Mouse (Mus musculus): ENCODE measurements around the gene Phykpl. TPM values are rescaled to one million over a fixed set of nuclear protein-coding genes. Genes with fewer than 3 reads are reported as not detected.

Gene Phykpl
- polyA plus RNA-seq, 1 experiment from 2014 or later, result 12.5 TPM

DNA sequence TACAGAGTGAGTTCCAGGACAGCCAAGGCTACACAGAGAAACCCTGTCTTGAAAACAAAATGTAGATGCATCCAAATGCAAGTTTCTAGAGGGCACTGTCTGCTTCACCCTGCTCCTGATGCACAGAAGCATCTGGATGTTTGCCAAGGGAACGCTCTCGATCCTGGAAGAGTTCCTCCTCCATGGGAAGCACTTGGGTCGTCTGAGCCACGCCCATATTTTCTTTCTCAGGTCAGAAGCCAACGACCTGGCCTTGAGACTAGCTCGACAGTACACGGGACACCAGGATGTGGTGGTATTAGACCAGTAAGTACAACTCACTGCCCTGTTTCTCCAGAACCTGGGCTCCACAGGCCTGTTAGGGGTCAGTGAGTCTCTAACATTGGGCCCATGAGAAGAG is 6.6 kb downstream of the Phykpl start:
- no peak overlapping the region for H3K4me3 ChIP-seq (replicated peaks; ENCODE audit: low read depth, low read length)
- no peak overlapping the region for H3K27ac ChIP-seq (replicated peaks; ENCODE audit: low read depth, low read length)
- H3K4me2 ChIP-seq (ENCODE audit: low read length), result no peak overlapping the region
- 84% methylated on average over 7 of the region's 7 CpGs for WGBS
- H3K27me3 ChIP-seq (ENCODE audit: control insufficient read depth, insufficient read depth, low read length), result no peaks in the 10 kb centered on the region
- no peak overlapping the region for H3K9ac ChIP-seq (replicated peaks; ENCODE audit: low read length)
- no peak for ATAC-seq (ENCODE audit: low FRiP score, low TSS enrichment)
- H3K4me1 ChIP-seq (ENCODE audit: control insufficient read depth, insufficient read depth, low read length), result no peaks in the 10 kb centered on the region
- H3K36me3 ChIP-seq (ENCODE audit: control insufficient read depth, insufficient read depth, low read length), result peaks cover 96% of the 10 kb centered on the region
- H3K9me3 ChIP-seq (ENCODE audit: control insufficient read depth, low read length), result no peaks in the 10 kb centered on the region
- DNase-seq, result no peak

DNA sequence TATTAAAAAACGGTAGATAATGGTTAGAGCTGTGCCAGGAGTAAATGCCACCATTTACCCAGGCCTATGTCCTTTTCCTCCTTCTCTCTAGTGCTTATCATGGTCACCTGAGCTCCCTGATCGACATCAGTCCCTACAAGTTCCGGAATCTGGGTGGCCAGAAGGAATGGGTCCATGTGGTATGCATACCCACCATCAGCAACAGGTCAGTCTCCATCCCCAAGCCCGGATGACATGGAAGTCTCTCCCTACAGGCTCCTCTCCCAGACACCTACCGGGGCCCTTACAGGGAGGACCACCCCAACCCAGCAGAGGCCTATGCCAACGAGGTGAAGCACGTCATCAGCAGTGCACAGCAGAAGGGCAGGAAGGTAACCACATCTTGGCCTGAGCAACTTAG is 7.4 kb downstream of the Phykpl start:
- no peak for ATAC-seq (ENCODE audit: low FRiP score, low TSS enrichment)

DNA sequence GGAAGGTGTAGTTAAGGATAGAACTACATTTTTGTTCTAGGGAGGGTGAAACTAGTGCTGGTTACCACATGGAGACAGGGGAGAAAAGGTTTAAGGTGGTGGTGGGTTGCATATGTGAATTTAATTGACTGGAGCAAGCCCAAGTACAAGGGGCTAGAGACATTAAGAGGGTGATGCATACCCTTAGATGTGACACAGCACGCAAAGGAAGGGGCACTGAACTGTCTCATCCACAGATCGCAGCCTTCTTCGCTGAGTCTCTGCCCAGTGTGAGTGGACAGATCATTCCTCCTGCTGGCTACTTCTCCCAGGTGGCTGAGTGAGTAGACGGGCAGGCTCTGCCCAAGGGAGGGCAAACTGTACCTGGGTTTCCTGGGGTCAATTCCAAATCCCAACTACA is 8.8 kb downstream of the Phykpl start:
- H3K9me3 ChIP-seq (ENCODE audit: control insufficient read depth, low read length), result no peaks in the 10 kb centered on the region
- no peak overlapping the region for H3K9ac ChIP-seq (replicated peaks; ENCODE audit: low read length)
- 98% methylated on average over 4 of the region's 4 CpGs for WGBS
- no peaks in the 10 kb centered on the region for H3K4me1 ChIP-seq (ENCODE audit: control insufficient read depth, insufficient read depth, low read length)
- H3K36me3 ChIP-seq (ENCODE audit: control insufficient read depth, insufficient read depth, low read length), result peaks cover 96% of the 10 kb centered on the region
- no peak overlapping the region for H3K4me2 ChIP-seq (ENCODE audit: low read length)
- DNase-seq, result no peak
- no peak overlapping the region for H3K27ac ChIP-seq (replicated peaks; ENCODE audit: low read depth, low read length)
- no peak overlapping the region for H3K4me3 ChIP-seq (replicated peaks; ENCODE audit: low read depth, low read length)
- H3K27me3 ChIP-seq (ENCODE audit: control insufficient read depth, insufficient read depth, low read length), result no peaks in the 10 kb centered on the region
- ATAC-seq (ENCODE audit: low FRiP score, low TSS enrichment), result no peak

More for the DNA sequence above, 7.4 kb downstream of the Phykpl start:
- no peaks in the 10 kb centered on the region for H3K27me3 ChIP-seq (ENCODE audit: control insufficient read depth, insufficient read depth, low read length)
- WGBS, result 92% methylated on average over 7 of the region's 7 CpGs
- no peaks in the 10 kb centered on the region for H3K4me1 ChIP-seq (ENCODE audit: control insufficient read depth, insufficient read depth, low read length)
- no peak overlapping the region for H3K4me2 ChIP-seq (ENCODE audit: low read length)
- H3K9me3 ChIP-seq (ENCODE audit: control insufficient read depth, low read length), result no peaks in the 10 kb centered on the region
- DNase-seq, result no peak
- H3K9ac ChIP-seq (replicated peaks; ENCODE audit: low read length), result no peak overlapping the region
- H3K36me3 ChIP-seq (ENCODE audit: control insufficient read depth, insufficient read depth, low read length), result peaks cover 96% of the 10 kb centered on the region
- no peak overlapping the region for H3K27ac ChIP-seq (replicated peaks; ENCODE audit: low read depth, low read length)
- H3K4me3 ChIP-seq (replicated peaks; ENCODE audit: low read depth, low read length), result no peak overlapping the region

DNA sequence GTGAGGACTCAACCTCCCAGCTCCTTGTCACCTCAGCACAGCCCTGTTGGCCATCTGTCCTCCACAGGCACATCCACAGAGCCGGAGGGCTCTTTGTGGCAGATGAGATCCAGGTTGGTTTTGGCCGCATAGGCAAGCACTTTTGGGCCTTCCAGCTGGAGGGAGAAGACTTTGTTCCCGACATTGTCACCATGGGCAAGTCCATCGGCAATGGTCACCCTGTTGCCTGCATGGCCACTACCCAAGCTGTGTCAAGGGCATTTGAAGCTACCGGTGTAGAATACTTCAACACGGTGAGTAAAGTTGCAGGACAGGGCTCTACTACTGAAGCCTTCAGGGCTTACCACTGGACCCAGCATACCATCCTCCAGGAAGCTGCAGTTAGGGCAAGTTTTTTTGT is 9.3 kb downstream of the Phykpl start:
- ATAC-seq (ENCODE audit: low FRiP score, low TSS enrichment), result no peak
- no peak overlapping the region for H3K4me2 ChIP-seq (ENCODE audit: low read length)
- H3K36me3 ChIP-seq (ENCODE audit: control insufficient read depth, insufficient read depth, low read length), result peaks cover 96% of the 10 kb centered on the region
- no peaks in the 10 kb centered on the region for H3K27me3 ChIP-seq (ENCODE audit: control insufficient read depth, insufficient read depth, low read length)
- no peak overlapping the region for H3K4me3 ChIP-seq (replicated peaks; ENCODE audit: low read depth, low read length)
- DNase-seq, result no peak
- H3K9ac ChIP-seq (replicated peaks; ENCODE audit: low read length), result no peak overlapping the region
- H3K27ac ChIP-seq (replicated peaks; ENCODE audit: low read depth, low read length), result no peak overlapping the region
- WGBS, result 93% methylated on average over 6 of the region's 6 CpGs
- H3K4me1 ChIP-seq (ENCODE audit: control insufficient read depth, insufficient read depth, low read length), result no peaks in the 10 kb centered on the region
- no peaks in the 10 kb centered on the region for H3K9me3 ChIP-seq (ENCODE audit: control insufficient read depth, low read length)

DNA sequence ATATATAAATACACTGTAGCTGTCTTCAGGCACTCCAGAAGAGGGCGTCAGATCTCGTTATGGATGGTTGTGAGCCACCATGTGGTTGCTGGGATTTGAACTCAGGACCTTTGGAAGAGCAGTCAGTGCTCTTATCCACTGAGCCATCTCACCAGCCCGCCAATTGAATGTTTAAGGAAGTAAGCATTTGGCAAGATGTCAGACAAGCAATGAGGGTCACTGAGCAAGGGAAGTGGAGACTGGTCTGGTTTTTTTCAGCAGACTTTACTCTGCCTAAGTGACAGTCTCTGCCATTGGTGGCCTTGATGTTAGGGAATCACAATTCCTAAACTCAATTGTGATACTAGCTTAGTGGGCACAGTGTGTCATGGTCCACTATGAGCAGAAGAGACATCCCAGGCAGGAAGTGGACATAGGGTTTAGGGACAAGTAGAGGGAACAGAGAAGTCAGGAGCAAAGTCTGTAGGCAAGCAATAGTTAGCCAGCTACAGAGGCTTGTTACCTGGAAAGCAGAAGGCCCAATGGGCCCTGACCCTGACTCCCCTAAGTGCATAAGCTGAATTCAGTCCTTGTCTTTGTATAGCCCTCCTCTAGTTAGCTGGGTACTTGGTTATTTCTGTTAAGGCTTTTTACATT is 10.3 kb downstream of the Phykpl start:
- ATAC-seq (ENCODE audit: low FRiP score, low TSS enrichment), result no peak
- no peaks in the 10 kb centered on the region for H3K9me3 ChIP-seq (ENCODE audit: control insufficient read depth, low read length)
- no peaks in the 10 kb centered on the region for H3K4me1 ChIP-seq (ENCODE audit: control insufficient read depth, insufficient read depth, low read length)
- H3K4me3 ChIP-seq (replicated peaks; ENCODE audit: low read depth, low read length), result no peak overlapping the region
- no peak overlapping the region for H3K4me2 ChIP-seq (ENCODE audit: low read length)
- no peaks in the 10 kb centered on the region for H3K27me3 ChIP-seq (ENCODE audit: control insufficient read depth, insufficient read depth, low read length)
- DNase-seq, result no peak
- peaks cover 96% of the 10 kb centered on the region for H3K36me3 ChIP-seq (ENCODE audit: control insufficient read depth, insufficient read depth, low read length)
- no peak overlapping the region for H3K27ac ChIP-seq (replicated peaks; ENCODE audit: low read depth, low read length)
- H3K9ac ChIP-seq (replicated peaks; ENCODE audit: low read length), result no peak overlapping the region
- WGBS, result 79% methylated on average over 3 of the region's 3 CpGs

DNA sequence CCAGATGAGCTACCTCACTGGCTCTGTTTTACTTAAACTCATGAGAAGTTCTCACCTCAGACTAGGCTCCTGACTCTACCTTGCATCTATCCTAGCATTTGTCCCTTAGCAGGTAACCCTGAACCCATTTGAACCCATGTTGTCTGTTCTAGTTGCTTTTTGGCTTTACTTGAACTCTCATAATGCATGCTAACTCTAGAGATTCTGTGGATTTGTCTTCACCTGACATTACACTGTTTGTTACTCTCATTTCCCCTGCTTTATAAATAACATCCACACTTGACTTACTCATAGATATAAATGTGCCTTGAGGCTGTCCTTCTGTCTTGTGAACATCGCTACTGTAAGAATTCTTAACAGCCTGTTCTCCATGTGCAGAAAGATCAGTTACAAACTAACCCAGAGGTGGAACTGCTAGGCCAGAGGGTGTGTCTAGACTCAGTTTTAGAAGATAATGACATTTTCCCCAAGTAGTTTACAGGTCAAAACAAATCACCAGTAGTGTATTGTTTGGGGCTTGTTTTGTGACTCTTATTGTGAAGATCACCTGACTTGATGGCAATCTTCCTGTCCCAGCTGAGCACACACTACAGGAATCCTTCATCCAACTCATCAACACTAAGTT is 11.0 kb downstream of the Phykpl start:
- DNase-seq, result no peak
- 93% methylated on average over 1 of the region's 1 CpGs for WGBS
- H3K36me3 ChIP-seq (ENCODE audit: control insufficient read depth, insufficient read depth, low read length), result peaks cover 98% of the 10 kb centered on the region

DNA sequence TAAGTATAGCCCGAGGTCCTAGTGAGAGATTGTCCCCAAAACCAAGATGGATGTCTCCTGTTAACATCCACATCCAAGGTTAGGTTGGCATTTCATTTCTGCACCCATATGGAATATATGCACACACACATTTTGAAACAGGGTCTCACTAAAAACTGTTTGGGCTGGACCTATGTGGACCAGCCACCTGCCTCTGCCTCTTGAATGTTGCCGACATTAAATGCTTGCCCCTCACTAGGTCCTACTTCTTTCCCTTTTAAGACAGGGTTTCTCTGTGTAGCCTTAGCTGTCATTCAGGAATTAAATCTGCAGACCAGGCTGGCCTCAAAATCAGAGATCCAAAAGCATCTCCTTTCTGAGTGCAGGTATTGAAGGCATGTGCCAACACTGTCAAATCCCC is 13.0 kb downstream of the Phykpl start:
- Histone ChIP-seq H3K9ac (replicated peaks; ENCODE audit: low read length) (no peak overlapping the region), H3K27ac (replicated peaks; ENCODE audit: low read depth, low read length) (no peak overlapping the region), H3K4me2 (ENCODE audit: low read length) (no peak overlapping the region), H3K4me1 (ENCODE audit: control insufficient read depth, insufficient read depth, low read length) (no peaks in the 10 kb centered on the region), H3K4me3 (replicated peaks; ENCODE audit: low read depth, low read length) (no peak overlapping the region), H3K27me3 (ENCODE audit: control insufficient read depth, insufficient read depth, low read length) (no peaks in the 10 kb centered on the region), H3K9me3 (ENCODE audit: control insufficient read depth, low read length) (no peaks in the 10 kb centered on the region), H3K36me3 (ENCODE audit: control insufficient read depth, insufficient read depth, low read length) (peaks cover 97% of the 10 kb centered on the region)
- no peak for ATAC-seq (ENCODE audit: low FRiP score, low TSS enrichment)
- no peak for DNase-seq
- 87% methylated on average over 2 of the region's 2 CpGs for WGBS

More for the DNA sequence above, 11.0 kb downstream of the Phykpl start:
- Histone ChIP-seq H3K4me1 (ENCODE audit: control insufficient read depth, insufficient read depth, low read length) (no peaks in the 10 kb centered on the region), H3K27ac (replicated peaks; ENCODE audit: low read depth, low read length) (no peak overlapping the region), H3K9me3 (ENCODE audit: control insufficient read depth, low read length) (no peaks in the 10 kb centered on the region), H3K4me2 (ENCODE audit: low read length) (no peak overlapping the region), H3K27me3 (ENCODE audit: control insufficient read depth, insufficient read depth, low read length) (no peaks in the 10 kb centered on the region), H3K9ac (replicated peaks; ENCODE audit: low read length) (no peak overlapping the region), H3K4me3 (replicated peaks; ENCODE audit: low read depth, low read length) (no peak overlapping the region)
- no peak for ATAC-seq (ENCODE audit: low FRiP score, low TSS enrichment)

DNA sequence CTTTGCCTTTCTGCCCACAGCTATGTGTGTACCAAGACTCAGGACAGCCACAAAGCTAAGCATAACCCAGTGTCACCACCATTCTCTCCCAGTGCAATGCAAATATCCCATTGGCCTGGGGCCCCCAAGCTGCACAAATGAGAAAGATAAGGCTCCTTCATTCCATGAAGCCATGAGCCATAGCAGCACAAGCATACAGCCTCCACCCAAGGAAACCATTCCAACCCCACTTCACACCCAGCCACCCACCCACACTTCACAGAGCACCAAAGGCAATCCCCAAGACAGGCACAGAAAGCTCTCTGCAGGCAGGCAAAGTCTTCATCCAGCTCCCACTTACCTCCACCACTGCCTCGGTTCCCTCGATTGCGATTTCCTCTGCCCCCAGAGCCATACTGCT is 17.7 kb downstream of the Phykpl start:
- no peaks in the 10 kb centered on the region for H3K27me3 ChIP-seq (ENCODE audit: control insufficient read depth, insufficient read depth, low read length)
- peaks cover 15% of the 10 kb centered on the region for H3K4me1 ChIP-seq (ENCODE audit: control insufficient read depth, insufficient read depth, low read length)
- peaks cover 76% of the 10 kb centered on the region for H3K36me3 ChIP-seq (ENCODE audit: control insufficient read depth, insufficient read depth, low read length)
- ATAC-seq (ENCODE audit: low FRiP score, low TSS enrichment), result no peak
- no peaks in the 10 kb centered on the region for H3K9me3 ChIP-seq (ENCODE audit: control insufficient read depth, low read length)
- no peak for DNase-seq
- no peak overlapping the region for H3K9ac ChIP-seq (replicated peaks; ENCODE audit: low read length)
- 86% methylated on average over 3 of the region's 3 CpGs for WGBS
- no peak overlapping the region for H3K4me3 ChIP-seq (replicated peaks; ENCODE audit: low read depth, low read length)
- H3K4me2 ChIP-seq (ENCODE audit: low read length), result no peak overlapping the region
- no peak overlapping the region for H3K27ac ChIP-seq (replicated peaks; ENCODE audit: low read depth, low read length)

Data from midbrain, embryonic 14.5 days (tissue).